Mouse (Mus musculus): ENCODE data around the gene Gm4881. TPM values are rescaled to one million over a fixed set of nuclear protein-coding genes. Genes with fewer than 3 reads are reported as not detected.

Gm4881 gene
- polyA plus RNA-seq (2012; rRNA removed), result not detected in 2 replicates

GRCm38 (mm10) chr7:24944257-24944950, at the start of gene Gm4881:
Gene Gm4881, minus strand, starts transcription at chr7:24944494.

GRCm38 (mm10) chr7:24971972-24972893, 27.9 kb upstream of the Gm4881 start, which contains the start of gene Rabac1:
Gene Rabac1, minus strand, starts transcription at chr7:24972754.

GRCm38 (mm10) chr7:24902630-24903443, 41.5 kb downstream of the Gm4881 start, which contains the start of gene Arhgef1:
Gene Arhgef1, plus strand, starts transcription at chr7:24902912.

GRCm38 (mm10) chr7:24897224-24897623, 47.1 kb downstream of the Gm4881 start, which contains the start of gene Cd79a:
Gene Cd79a, plus strand, starts transcription at chr7:24897381.

GRCm38 (mm10) chr7:24883896-24884692, 60.2 kb downstream of the Gm4881 start, which contains the start of gene Rps19:
Gene Rps19, plus strand, starts transcription at chr7:24884371.

Other genes starting within 250 kb of the Gm4881 start
- not detected in 2 replicates for gene BC049730, start 235.3 kb downstream of the Gm4881 start, polyA plus RNA-seq (2012; rRNA removed)
- gene Gm4763, start 217.6 kb downstream of the Gm4881 start, polyA plus RNA-seq (2012; rRNA removed), result not detected in 2 replicates
- 20.4 and 31.4 TPM in 2 replicates for gene Cd177, start 184.2 kb downstream of the Gm4881 start, polyA plus RNA-seq (2012; rRNA removed)
- gene Ceacam10, start 167.3 kb downstream of the Gm4881 start, polyA plus RNA-seq (2012; rRNA removed), result 7.0 and 7.4 TPM in 2 replicates
- gene Gm9844, start 82.3 kb downstream of the Gm4881 start, polyA plus RNA-seq (2012; rRNA removed), result 3.8 and 4.1 TPM in 2 replicates
- gene Lypd4, start 74.6 kb downstream of the Gm4881 start, polyA plus RNA-seq (2012; rRNA removed), result not detected in 2 replicates
- gene Dmrtc2, start 74.4 kb downstream of the Gm4881 start, polyA plus RNA-seq (2012; rRNA removed), result not detected in 2 replicates
- gene Rps19, start 60.1 kb downstream of the Gm4881 start, polyA plus RNA-seq (2012; rRNA removed), result 500 and 552 TPM in 2 replicates
- gene Cd79a, start 47.1 kb downstream of the Gm4881 start, polyA plus RNA-seq (2012; rRNA removed), result 15.1 and 20.2 TPM in 2 replicates
- 42.5 and 57.9 TPM in 2 replicates for gene Arhgef1, start 41.6 kb downstream of the Gm4881 start, polyA plus RNA-seq (2012; rRNA removed)
- gene Rabac1, start 28.3 kb upstream of the Gm4881 start, polyA plus RNA-seq (2012; rRNA removed), result 84.6 and 89.7 TPM in 2 replicates
- 0.66 and 0.78 TPM in 2 replicates for gene Atp1a3, start 61.5 kb upstream of the Gm4881 start, polyA plus RNA-seq (2012; rRNA removed)
- gene Grik5, start 127.9 kb upstream of the Gm4881 start, polyA plus RNA-seq (2012; rRNA removed), result 5.0 and 6.4 TPM in 2 replicates
- 8.8 and 10.5 TPM in 2 replicates for gene Zfp574, start 128.1 kb upstream of the Gm4881 start, polyA plus RNA-seq (2012; rRNA removed)
- gene Pou2f2, start 235.2 kb upstream of the Gm4881 start, polyA plus RNA-seq (2012; rRNA removed), result 0.78 and 1.2 TPM in 2 replicates